Comparison of ENCODE assay signal across 9 mouse cellular contexts in genomic region chr12:69295651-69296050, GRCm38 (mm10). TPM values are rescaled to one million over a fixed set of nuclear protein-coding genes. Genes with fewer than 3 reads are reported as not detected.
DNase-seq lines count a peak whose midpoint lies in the region; ATAC-seq lines count a peak whose summit lies in the region.
"Had no signal": no experiment of that assay in that cellular context is flagged by ENCODE, and none has a peak within 500 bp of the region (broad histone marks: within the 10 kb centered on the region; RNA-seq: fewer than 3 reads in every experiment).

No protein-coding gene starts in this region.

- H3K4me2 ChIP-seq in kidney, embryonic 15.5 days, result peak overlapping the region; percentile 62
- H3K4me2 ChIP-seq in forebrain, embryonic 14.5 days (ENCODE audit: low read length), result peak overlapping the region; percentile 56
- H3K4me2 ChIP-seq in liver, embryonic 15.5 days, result peak overlapping the region; percentile 82

- 57% methylated on average over 4 of the region's 4 CpGs for WGBS in kidney, embryonic 15.5 days
- 84% methylated on average over 4 of the region's 4 CpGs for WGBS in forebrain, embryonic 14.5 days
- 69% methylated on average over 4 of the region's 4 CpGs for WGBS in liver, embryonic 15.5 days (ENCODE audit: insufficient replicate concordance)

- no peaks in the 10 kb centered on the region for H3K27me3 ChIP-seq in kidney, embryonic 15.5 days
- no peaks in the 10 kb centered on the region for H3K27me3 ChIP-seq in forebrain, embryonic 14.5 days (replicated peaks; ENCODE audit: control insufficient read depth, insufficient read depth, low read length)
- no peaks in the 10 kb centered on the region for H3K27me3 ChIP-seq in liver, embryonic 15.5 days

- H3K9ac ChIP-seq in kidney, embryonic 15.5 days, result peak overlapping the region; percentile 96; the same call in 1 of the 2 replicates
- H3K9ac ChIP-seq in forebrain, embryonic 14.5 days (ENCODE audit: low read length), result peak overlapping the region; percentile 99
- H3K9ac ChIP-seq in liver, embryonic 15.5 days, result 0 out of 2 replicates have a peak overlapping the region, but pooled peaks have one; percentile 97

- no peak for ATAC-seq in kidney, embryonic 15.5 days (replicated peaks; ENCODE audit: low FRiP score)
- ATAC-seq in forebrain, embryonic 14.5 days, result no peak
- ATAC-seq in liver, embryonic 15.5 days (ENCODE audit: insufficient read depth), result no peak

- no peak for DNase-seq in kidney, postnatal 10 days
- DNase-seq in NIH3T3 (ENCODE audit: low read depth), result peak; percentile 26
- no peak for DNase-seq in forebrain, embryonic 14.5 days (ENCODE audit: low spot score)
- DNase-seq in urinary bladder, postnatal 14 days (ENCODE audit: low spot score), result no peak
- DNase-seq in thymus, adult 18-20 months, result no peak
- DNase-seq in right cerebral cortex, adult 2 months (ENCODE audit: low spot score in 2 of 2), result no peak

- H3K4me3 ChIP-seq in kidney, embryonic 15.5 days (replicated peaks), result peak overlapping the region; percentile 97
- H3K4me3 ChIP-seq in forebrain, embryonic 14.5 days (ENCODE audit: low read depth, low read length), result 0 out of 2 replicates have a peak overlapping the region, but pooled peaks have one; percentile 99
- peak overlapping the region; percentile 91; the same call in 1 of the 2 replicates for H3K4me3 ChIP-seq in liver, embryonic 15.5 days (replicated peaks)

- 0 out of 2 replicates have a peak overlapping the region, but pooled peaks have one; percentile 96 for H3K27ac ChIP-seq in kidney, embryonic 15.5 days
- 0 out of 2 replicates have a peak overlapping the region, but pooled peaks have one; percentile 95 for H3K27ac ChIP-seq in forebrain, embryonic 14.5 days (ENCODE audit: low read depth, low read length)
- H3K27ac ChIP-seq in liver, embryonic 15.5 days (replicated peaks), result peak overlapping the region; percentile 97
- H3K27ac ChIP-seq: macrophage had no signal

- H3K36me3 ChIP-seq in kidney, embryonic 15.5 days, result peaks cover 15% of the 10 kb centered on the region
- peaks cover 6% of the 10 kb centered on the region for H3K36me3 ChIP-seq in forebrain, embryonic 14.5 days (ENCODE audit: control insufficient read depth, insufficient read depth, low read length)
- peaks cover 9% of the 10 kb centered on the region for H3K36me3 ChIP-seq in liver, embryonic 15.5 days (replicated peaks)

- peaks cover 29% of the 10 kb centered on the region for H3K4me1 ChIP-seq in kidney, embryonic 15.5 days
- peaks cover 8% of the 10 kb centered on the region for H3K4me1 ChIP-seq in forebrain, embryonic 14.5 days (ENCODE audit: control insufficient read depth, insufficient read depth, low read length)
- peaks cover 73% of the 10 kb centered on the region for H3K4me1 ChIP-seq in liver, embryonic 15.5 days (replicated peaks)

- H3K9me3 ChIP-seq in kidney, embryonic 15.5 days (replicated peaks), result no peaks in the 10 kb centered on the region
- no peaks in the 10 kb centered on the region for H3K9me3 ChIP-seq in forebrain, embryonic 14.5 days (replicated peaks; ENCODE audit: control insufficient read depth, low read length)
- H3K9me3 ChIP-seq in liver, embryonic 15.5 days (replicated peaks), result no peaks in the 10 kb centered on the region

RNA-seq across cellular contexts. Expression of gene Klhdc2, which starts 0.8 kb away (rescaled TPM):
- 150 and 151 TPM in 2 replicates for polyA plus RNA-seq in kidney, embryonic 15.5 days (2015; fragmentation: Nextera tagmentation; extraction: Ambion mirVana)
- 286 TPM in 2 replicates for polyA plus RNA-seq in forebrain, embryonic 14.5 days (2014; fragmentation: Nextera tagmentation; extraction: Ambion mirVana)
- polyA plus RNA-seq in liver, embryonic 15.5 days (2015; fragmentation: Nextera tagmentation; extraction: Ambion mirVana), result 82.8 and 83.0 TPM in 2 replicates

RNA-seq across cellular contexts. Expression of gene Klhdc1, which starts 54.7 kb away (rescaled TPM):
- polyA plus RNA-seq in kidney, embryonic 15.5 days (2015; fragmentation: Nextera tagmentation; extraction: Ambion mirVana), result 4.8 and 7.5 TPM in 2 replicates
- 10.6 and 11.9 TPM in 2 replicates for polyA plus RNA-seq in forebrain, embryonic 14.5 days (2014; fragmentation: Nextera tagmentation; extraction: Ambion mirVana)
- polyA plus RNA-seq in liver, embryonic 15.5 days (2015; fragmentation: Nextera tagmentation; extraction: Ambion mirVana), result 1.9 and 2.1 TPM in 2 replicates
